ENCODE assay signal across 26 mouse cellular contexts in genomic region chr3:67366087-67366892, GRCm38 (mm10). TPM values are rescaled to one million over a fixed set of nuclear protein-coding genes. Genes with fewer than 3 reads are reported as not detected.
DNase-seq lines count a peak whose midpoint lies in the region; ATAC-seq lines count a peak whose summit lies in the region.
"Had no signal": no experiment of that assay in that cellular context is flagged by ENCODE, and none has a peak within 500 bp of the region (broad histone marks: within the 10 kb centered on the region; RNA-seq: fewer than 3 reads in every experiment).

No protein-coding gene starts in this region.

- H3K9me3 ChIP-seq in midbrain, embryonic 13.5 days: no peaks in the 10 kb centered on the region
- no peaks in the 10 kb centered on the region for H3K9me3 ChIP-seq in midbrain, embryonic 11.5 days (ENCODE audit: control insufficient read depth, low read length)
- H3K9me3 ChIP-seq in hindbrain, embryonic 12.5 days (replicated peaks): no peaks in the 10 kb centered on the region
- H3K9me3 ChIP-seq in hindbrain, embryonic 15.5 days: no peaks in the 10 kb centered on the region
- no peaks in the 10 kb centered on the region for H3K9me3 ChIP-seq in neural tube, embryonic 13.5 days
- H3K9me3 ChIP-seq: limb, embryonic 12.5 days; liver, embryonic 12.5 days had no signal

- H3K4me1 ChIP-seq in midbrain, embryonic 13.5 days (replicated peaks): 0 out of 2 replicates have a peak, but pooled peaks cover 6% of the 10 kb centered on the region
- no peaks in the 10 kb centered on the region for H3K4me1 ChIP-seq in midbrain, embryonic 11.5 days (ENCODE audit: control insufficient read depth, insufficient read depth, low read length)
- no peaks in the 10 kb centered on the region for H3K4me1 ChIP-seq in hindbrain, embryonic 12.5 days
- H3K4me1 ChIP-seq in hindbrain, embryonic 15.5 days (replicated peaks): no peaks in the 10 kb centered on the region
- H3K4me1 ChIP-seq in neural tube, embryonic 13.5 days (replicated peaks): peaks cover 7% of the 10 kb centered on the region; the same call in 1 of the 2 replicates
- H3K4me1 ChIP-seq: limb, embryonic 12.5 days; liver, embryonic 12.5 days had no signal

- no peak overlapping the region for H3K4me2 ChIP-seq in midbrain, embryonic 13.5 days (replicated peaks)
- H3K4me2 ChIP-seq in midbrain, embryonic 11.5 days: no peak overlapping the region
- no peak overlapping the region for H3K4me2 ChIP-seq in hindbrain, embryonic 12.5 days (replicated peaks)
- no peak overlapping the region for H3K4me2 ChIP-seq in hindbrain, embryonic 15.5 days
- H3K4me2 ChIP-seq in neural tube, embryonic 13.5 days: no peak overlapping the region
- H3K4me2 ChIP-seq: heart, embryonic 11.5 days; limb, embryonic 12.5 days; liver, embryonic 12.5 days had no signal

- H3K36me3 ChIP-seq in midbrain, embryonic 13.5 days: no peaks in the 10 kb centered on the region
- no peaks in the 10 kb centered on the region for H3K36me3 ChIP-seq in midbrain, embryonic 11.5 days (ENCODE audit: control insufficient read depth, insufficient read depth, low read length)
- no peaks in the 10 kb centered on the region for H3K36me3 ChIP-seq in hindbrain, embryonic 12.5 days
- no peaks in the 10 kb centered on the region for H3K36me3 ChIP-seq in hindbrain, embryonic 15.5 days
- no peaks in the 10 kb centered on the region for H3K36me3 ChIP-seq in neural tube, embryonic 13.5 days
- H3K36me3 ChIP-seq: limb, embryonic 12.5 days; liver, embryonic 12.5 days had no signal

- peak; percentile 83 for ATAC-seq in midbrain, embryonic 13.5 days
- ATAC-seq in midbrain, embryonic 11.5 days (ENCODE audit: low FRiP score): no peak
- ATAC-seq in hindbrain, embryonic 12.5 days (ENCODE audit: low FRiP score): peak; percentile 75
- peak; percentile 54; the same call in 1 of the 2 replicates for ATAC-seq in hindbrain, embryonic 15.5 days (ENCODE audit: low FRiP score, low read depth)
- ATAC-seq in neural tube, embryonic 13.5 days (ENCODE audit: low read depth): peak; percentile 84
- ATAC-seq: intestine, embryonic 16.5 days; liver, embryonic 12.5 days had no signal

- peaks cover 5% of the 10 kb centered on the region; the same call in 1 of the 2 replicates for H3K27me3 ChIP-seq in midbrain, embryonic 13.5 days
- H3K27me3 ChIP-seq in midbrain, embryonic 11.5 days (ENCODE audit: control insufficient read depth, insufficient read depth, low read length): no peaks in the 10 kb centered on the region
- peaks cover 3% of the 10 kb centered on the region; the same call in 1 of the 2 replicates for H3K27me3 ChIP-seq in hindbrain, embryonic 12.5 days
- H3K27me3 ChIP-seq in hindbrain, embryonic 15.5 days: peaks cover 8% of the 10 kb centered on the region
- H3K27me3 ChIP-seq in neural tube, embryonic 13.5 days: peaks cover 7% of the 10 kb centered on the region; the same call in 1 of the 2 replicates
- H3K27me3 ChIP-seq: limb, embryonic 12.5 days had no signal

- H3K27ac ChIP-seq in midbrain, embryonic 13.5 days: no peak overlapping the region; the same call in 1 of the 2 replicates
- no peak overlapping the region for H3K27ac ChIP-seq in midbrain, embryonic 11.5 days (ENCODE audit: low read depth, low read length)
- H3K27ac ChIP-seq in hindbrain, embryonic 12.5 days: no peak overlapping the region
- no peak overlapping the region for H3K27ac ChIP-seq in hindbrain, embryonic 15.5 days (replicated peaks)
- no peak overlapping the region for H3K27ac ChIP-seq in neural tube, embryonic 13.5 days (replicated peaks)
- H3K27ac ChIP-seq: layer of hippocampus, adult 2 months; limb, embryonic 12.5 days; liver, embryonic 12.5 days; stomach, postnatal 0 days had no signal

- no peak for DNase-seq in midbrain, embryonic 11.5 days (ENCODE audit: low spot score, missing footprints)
- DNase-seq in frontal cortex, postnatal 25 days (ENCODE audit: low spot score in 2 of 2): no peak
- no peak for DNase-seq in spleen, postnatal 36 days (ENCODE audit: low spot score in 2 of 2)
- DNase-seq: adrenal gland, postnatal 10 days; cerebellum, adult 8-10 months; gastrocnemius, postnatal 10 days; heart, adult 11 months; kidney, postnatal 25 days; lung, adult 18-20 months; lung, postnatal 14 days; thymus, adult 2 months had no signal

- no peak overlapping the region for H3K9ac ChIP-seq in midbrain, embryonic 13.5 days (replicated peaks)
- H3K9ac ChIP-seq in midbrain, embryonic 11.5 days (ENCODE audit: low read length): no peak overlapping the region
- no peak overlapping the region for H3K9ac ChIP-seq in hindbrain, embryonic 12.5 days
- H3K9ac ChIP-seq in hindbrain, embryonic 15.5 days: no peak overlapping the region
- no peak overlapping the region for H3K9ac ChIP-seq in neural tube, embryonic 13.5 days
- H3K9ac ChIP-seq: limb, embryonic 12.5 days; liver, embryonic 12.5 days had no signal

- 62% methylated on average over 4 of the region's 4 CpGs for WGBS in midbrain, embryonic 13.5 days
- 85% methylated on average over 4 of the region's 4 CpGs for WGBS in midbrain, embryonic 11.5 days
- 60% methylated on average over 4 of the region's 4 CpGs for WGBS in hindbrain, embryonic 12.5 days
- 54% methylated on average over 4 of the region's 4 CpGs for WGBS in hindbrain, embryonic 15.5 days
- WGBS in neural tube, embryonic 13.5 days: 52% methylated on average over 4 of the region's 4 CpGs

- H3K4me3 ChIP-seq in midbrain, embryonic 13.5 days (replicated peaks): no peak overlapping the region
- H3K4me3 ChIP-seq in midbrain, embryonic 11.5 days (ENCODE audit: low read depth, low read length): no peak overlapping the region
- no peak overlapping the region for H3K4me3 ChIP-seq in hindbrain, embryonic 12.5 days
- no peak overlapping the region for H3K4me3 ChIP-seq in hindbrain, embryonic 15.5 days
- no peak overlapping the region for H3K4me3 ChIP-seq in neural tube, embryonic 13.5 days
- H3K4me3 ChIP-seq: layer of hippocampus, adult 2 months; limb, embryonic 12.5 days; liver, embryonic 12.5 days had no signal

RNA-seq across cellular contexts. Expression of gene Mlf1, which starts 7.6 kb away (rescaled TPM):
- polyA plus RNA-seq in midbrain, embryonic 13.5 days (2015; fragmentation: Nextera tagmentation; extraction: Ambion mirVana): 29.3 and 31.9 TPM in 2 replicates
- polyA plus RNA-seq in midbrain, embryonic 11.5 days (2014; fragmentation: Nextera tagmentation; extraction: Ambion mirVana): 29.2 and 31.7 TPM in 2 replicates
- 39.6 and 44.0 TPM in 2 replicates for polyA plus RNA-seq in hindbrain, embryonic 12.5 days (2016; fragmentation: Nextera tagmentation; extraction: Ambion mirVana)
- polyA plus RNA-seq in hindbrain, embryonic 15.5 days (2015; fragmentation: Nextera tagmentation; extraction: Ambion mirVana): 33.2 and 35.3 TPM in 2 replicates
- polyA plus RNA-seq in neural tube, embryonic 13.5 days (2015; fragmentation: Nextera tagmentation; extraction: Ambion mirVana): 16.1 and 17.7 TPM in 2 replicates

RNA-seq across cellular contexts. Expression of gene Gm17402, which starts 8.7 kb away (rescaled TPM):
- polyA plus RNA-seq in midbrain, embryonic 13.5 days (2015; fragmentation: Nextera tagmentation; extraction: Ambion mirVana): not detected in 2 replicates
- polyA plus RNA-seq in midbrain, embryonic 11.5 days (2014; fragmentation: Nextera tagmentation; extraction: Ambion mirVana): not detected in 2 replicates
- polyA plus RNA-seq in hindbrain, embryonic 12.5 days (2016; fragmentation: Nextera tagmentation; extraction: Ambion mirVana): not detected in 2 replicates
- polyA plus RNA-seq in hindbrain, embryonic 15.5 days (2015; fragmentation: Nextera tagmentation; extraction: Ambion mirVana): not detected in 2 replicates
- not detected in 2 replicates for polyA plus RNA-seq in neural tube, embryonic 13.5 days (2015; fragmentation: Nextera tagmentation; extraction: Ambion mirVana)
- polyA plus RNA-seq: C2C12; embryonic facial prominence, embryonic 14.5 days; heart, embryonic 11.5 days; heart, postnatal 0 days; intestine, embryonic 16.5 days; kidney, embryonic 14.5 days; limb, embryonic 12.5 days; liver, embryonic 12.5 days; stomach, postnatal 0 days; thymus, adult 2 months; urinary bladder, adult 2 months had no signal
